Mouse (Mus musculus): ENCODE measurements at regions not wholly inside any gene's neighbourhood (a gene's known extent, or its start where the extent isn't known, plus 50 kb on each side); places are given as distances from the start of the nearest gene placed in this dataset.

GRCm38 (mm10) chr15:67373030-67373429 lies 872.3 kb upstream of the Lrrc6 start:
- H3K27ac ChIP-seq (replicated peaks; ENCODE audit: low read depth, low read length), result no peak overlapping the region
- no peaks in the 10 kb centered on the region for H3K9me3 ChIP-seq (ENCODE audit: control insufficient read depth, low read length)
- WGBS, result 61% methylated on average over 8 of the region's 8 CpGs
- H3K4me2 ChIP-seq (ENCODE audit: low read depth, severe bottlenecking), result no peak overlapping the region
- H3K4me1 ChIP-seq (ENCODE audit: control insufficient read depth, insufficient read depth, low read length), result no peaks in the 10 kb centered on the region
- H3K9ac ChIP-seq (ENCODE audit: low read length), result no peak overlapping the region
- no peaks in the 10 kb centered on the region for H3K36me3 ChIP-seq (ENCODE audit: control insufficient read depth, insufficient read depth, low read length)
- H3K27me3 ChIP-seq (ENCODE audit: control insufficient read depth, insufficient read depth, low read length), result no peaks in the 10 kb centered on the region
- H3K4me3 ChIP-seq (ENCODE audit: low read depth, low read length), result no peak overlapping the region
- ATAC-seq (ENCODE audit: insufficient number of reproducible peaks, low FRiP score, low TSS enrichment, low read depth) (no peak), DNase-seq (ENCODE audit: low spot score) (peak; percentile 24)

GRCm38 (mm10) chr15:67364099-67364756 lies 863.5 kb upstream of the Lrrc6 start:
- ATAC-seq (ENCODE audit: insufficient number of reproducible peaks, low FRiP score, low TSS enrichment, low read depth) (no peak), DNase-seq (ENCODE audit: low spot score) (peak; percentile 26)
- Histone ChIP-seq H3K27ac (replicated peaks; ENCODE audit: low read depth, low read length) (no peak overlapping the region), H3K27me3 (ENCODE audit: control insufficient read depth, insufficient read depth, low read length) (no peaks in the 10 kb centered on the region), H3K4me2 (ENCODE audit: low read depth, severe bottlenecking) (no peak overlapping the region), H3K36me3 (ENCODE audit: control insufficient read depth, insufficient read depth, low read length) (no peaks in the 10 kb centered on the region), H3K4me3 (ENCODE audit: low read depth, low read length) (no peak overlapping the region), H3K4me1 (ENCODE audit: control insufficient read depth, insufficient read depth, low read length) (peaks cover 5% of the 10 kb centered on the region; the same call in 1 of the 2 replicates), H3K9ac (ENCODE audit: low read length) (no peak overlapping the region), H3K9me3 (ENCODE audit: control insufficient read depth, low read length) (no peaks in the 10 kb centered on the region)
- WGBS, result 54% methylated on average over 4 of the region's 4 CpGs

- no peak overlapping the region for H3K4me3 ChIP-seq (ENCODE audit: low read depth, low read length)
- no peaks in the 10 kb centered on the region for H3K9me3 ChIP-seq (ENCODE audit: control insufficient read depth, low read length)
- H3K27ac ChIP-seq (replicated peaks; ENCODE audit: low read depth, low read length), result peak overlapping the region; percentile 70
- no peaks in the 10 kb centered on the region for H3K36me3 ChIP-seq (ENCODE audit: control insufficient read depth, insufficient read depth, low read length)
- no peak overlapping the region for H3K4me2 ChIP-seq (ENCODE audit: low read depth, severe bottlenecking)
- H3K9ac ChIP-seq (ENCODE audit: low read length), result no peak overlapping the region
- ATAC-seq (ENCODE audit: insufficient number of reproducible peaks, low FRiP score, low TSS enrichment, low read depth) (peak; percentile 77), DNase-seq (ENCODE audit: low spot score) (peak; percentile 32)
- WGBS, result 14% methylated on average over 1 of the region's 1 CpGs
- H3K4me1 ChIP-seq (ENCODE audit: control insufficient read depth, insufficient read depth, low read length), result peaks cover 5% of the 10 kb centered on the region; the same call in 1 of the 2 replicates
- no peaks in the 10 kb centered on the region for H3K27me3 ChIP-seq (ENCODE audit: control insufficient read depth, insufficient read depth, low read length)
Measured at GRCm38 (mm10) chr15:67361012-67361571, 860.4 kb upstream of the Lrrc6 start.

GRCm38 (mm10) chr15:67357867-67358266 lies 857.2 kb upstream of the Lrrc6 start:
- Histone ChIP-seq H3K27me3 (ENCODE audit: control insufficient read depth, insufficient read depth, low read length) (no peaks in the 10 kb centered on the region), H3K9ac (ENCODE audit: low read length) (no peak overlapping the region), H3K9me3 (ENCODE audit: control insufficient read depth, low read length) (no peaks in the 10 kb centered on the region), H3K4me3 (ENCODE audit: low read depth, low read length) (no peak overlapping the region), H3K4me2 (ENCODE audit: low read depth, severe bottlenecking) (no peak overlapping the region), H3K4me1 (ENCODE audit: control insufficient read depth, insufficient read depth, low read length) (peaks cover 5% of the 10 kb centered on the region; the same call in 1 of the 2 replicates), H3K36me3 (ENCODE audit: control insufficient read depth, insufficient read depth, low read length) (no peaks in the 10 kb centered on the region), H3K27ac (replicated peaks; ENCODE audit: low read depth, low read length) (no peak overlapping the region)
- no peak for DNase-seq (ENCODE audit: low spot score)
- 85% methylated on average over 3 of the region's 3 CpGs for WGBS
- no peak for ATAC-seq (ENCODE audit: insufficient number of reproducible peaks, low FRiP score, low TSS enrichment, low read depth)

- Histone ChIP-seq H3K4me1 (ENCODE audit: control insufficient read depth, insufficient read depth, low read length) (no peaks in the 10 kb centered on the region), H3K27ac (replicated peaks; ENCODE audit: low read depth, low read length) (no peak overlapping the region), H3K36me3 (ENCODE audit: control insufficient read depth, insufficient read depth, low read length) (no peaks in the 10 kb centered on the region), H3K4me3 (ENCODE audit: low read depth, low read length) (no peak overlapping the region), H3K4me2 (ENCODE audit: low read depth, severe bottlenecking) (no peak overlapping the region), H3K9me3 (ENCODE audit: control insufficient read depth, low read length) (no peaks in the 10 kb centered on the region), H3K9ac (ENCODE audit: low read length) (no peak overlapping the region), H3K27me3 (ENCODE audit: control insufficient read depth, insufficient read depth, low read length) (no peaks in the 10 kb centered on the region)
- DNase-seq (ENCODE audit: low spot score), result no peak
- ATAC-seq (ENCODE audit: insufficient number of reproducible peaks, low FRiP score, low TSS enrichment, low read depth), result no peak
Measured at GRCm38 (mm10) chr15:67355334-67355733, 854.6 kb upstream of the Lrrc6 start.

GRCm38 (mm10) chr15:67354598-67355159 lies 854.0 kb upstream of the Lrrc6 start:
- DNase-seq (ENCODE audit: low spot score), result no peak
- Histone ChIP-seq H3K4me2 (ENCODE audit: low read depth, severe bottlenecking) (no peak overlapping the region), H3K4me3 (ENCODE audit: low read depth, low read length) (no peak overlapping the region), H3K36me3 (ENCODE audit: control insufficient read depth, insufficient read depth, low read length) (no peaks in the 10 kb centered on the region), H3K27ac (replicated peaks; ENCODE audit: low read depth, low read length) (no peak overlapping the region), H3K9me3 (ENCODE audit: control insufficient read depth, low read length) (no peaks in the 10 kb centered on the region), H3K27me3 (ENCODE audit: control insufficient read depth, insufficient read depth, low read length) (no peaks in the 10 kb centered on the region), H3K9ac (ENCODE audit: low read length) (no peak overlapping the region), H3K4me1 (ENCODE audit: control insufficient read depth, insufficient read depth, low read length) (no peaks in the 10 kb centered on the region)
- no peak for ATAC-seq (ENCODE audit: insufficient number of reproducible peaks, low FRiP score, low TSS enrichment, low read depth)

GRCm38 (mm10) chr15:67349501-67349900 lies 848.8 kb upstream of the Lrrc6 start:
- ATAC-seq (ENCODE audit: insufficient number of reproducible peaks, low FRiP score, low TSS enrichment, low read depth), result no peak
- Histone ChIP-seq H3K4me3 (ENCODE audit: low read depth, low read length) (no peak overlapping the region), H3K27me3 (ENCODE audit: control insufficient read depth, insufficient read depth, low read length) (no peaks in the 10 kb centered on the region), H3K4me2 (ENCODE audit: low read depth, severe bottlenecking) (no peak overlapping the region), H3K9me3 (ENCODE audit: control insufficient read depth, low read length) (no peaks in the 10 kb centered on the region), H3K9ac (ENCODE audit: low read length) (no peak overlapping the region), H3K36me3 (ENCODE audit: control insufficient read depth, insufficient read depth, low read length) (no peaks in the 10 kb centered on the region), H3K4me1 (ENCODE audit: control insufficient read depth, insufficient read depth, low read length) (no peaks in the 10 kb centered on the region), H3K27ac (replicated peaks; ENCODE audit: low read depth, low read length) (no peak overlapping the region)
- WGBS, result 81% methylated on average over 4 of the region's 4 CpGs
- no peak for DNase-seq (ENCODE audit: low spot score)

GRCm38 (mm10) chr15:67345179-67346148 lies 844.8 kb upstream of the Lrrc6 start:
- no peak for DNase-seq (ENCODE audit: low spot score)

More at GRCm38 (mm10) chr15:67345179-67346148, 844.8 kb upstream of the Lrrc6 start:
- Histone ChIP-seq H3K9me3 (ENCODE audit: control insufficient read depth, low read length) (no peaks in the 10 kb centered on the region), H3K27ac (replicated peaks; ENCODE audit: low read depth, low read length) (no peak overlapping the region), H3K4me2 (ENCODE audit: low read depth, severe bottlenecking) (no peak overlapping the region), H3K4me1 (ENCODE audit: control insufficient read depth, insufficient read depth, low read length) (no peaks in the 10 kb centered on the region), H3K4me3 (ENCODE audit: low read depth, low read length) (no peak overlapping the region), H3K9ac (ENCODE audit: low read length) (no peak overlapping the region), H3K36me3 (ENCODE audit: control insufficient read depth, insufficient read depth, low read length) (no peaks in the 10 kb centered on the region), H3K27me3 (ENCODE audit: control insufficient read depth, insufficient read depth, low read length) (no peaks in the 10 kb centered on the region)
- 85% methylated on average over 7 of the region's 7 CpGs for WGBS
- ATAC-seq (ENCODE audit: insufficient number of reproducible peaks, low FRiP score, low TSS enrichment, low read depth), result no peak
